Mouse (Mus musculus): ENCODE results near the gene Arl3. TPM values are rescaled to one million over a fixed set of nuclear protein-coding genes. Genes with fewer than 3 reads are reported as not detected.
"Not testable (repeated sequence)": the region's sequence is repeated elsewhere in the genome, so short reads cannot be mapped to it uniquely, and the experiment has no call there.

Arl3 gene
- total and polyA plus RNA-seq, 2 experiments from 2014 or later: 98.1 to 202 TPM

- no peaks in the 10 kb centered on the region for H3K27me3 ChIP-seq (ENCODE audit: insufficient read depth, low read length)
- no peak overlapping the region for H3K4me3 ChIP-seq (ENCODE audit: low read depth, low read length)
- ATAC-seq: no peak
- H3K4me2 ChIP-seq (ENCODE audit: low read depth): no peak overlapping the region
- no peak overlapping the region for H3K9ac ChIP-seq
- H3K36me3 ChIP-seq (ENCODE audit: insufficient read depth): peaks cover 43% of the 10 kb centered on the region
- no peak for DNase-seq
- no peak overlapping the region for H3K27ac ChIP-seq (ENCODE audit: low read depth, low read length)
- no peaks in the 10 kb centered on the region for H3K9me3 ChIP-seq (ENCODE audit: low read length)
- 0 out of 2 replicates have a peak, but pooled peaks have one; percentile 22 for TF ChIP-seq CTCF (IDR thresholded peaks at IDR 0.05; ENCODE audit: low read depth)
- H3K4me1 ChIP-seq (ENCODE audit: insufficient read depth): no peaks in the 10 kb centered on the region
- WGBS: 94% methylated on average over 9 of the region's 9 CpGs
These were observed 19.9 kb upstream of the Arl3 start for GRCm38 (mm10) chr19:46592751-46593439.

GRCm38 (mm10) chr19:46591575-46591974, 18.6 kb upstream of the Arl3 start:
- Histone ChIP-seq H3K4me1 (ENCODE audit: insufficient read depth) (no peaks in the 10 kb centered on the region), H3K27ac (ENCODE audit: low read depth, low read length) (no peak overlapping the region), H3K9ac (no peak overlapping the region), H3K9me3 (ENCODE audit: low read length) (no peaks in the 10 kb centered on the region), H3K36me3 (ENCODE audit: insufficient read depth) (peaks cover 45% of the 10 kb centered on the region), H3K27me3 (ENCODE audit: insufficient read depth, low read length) (no peaks in the 10 kb centered on the region), H3K4me3 (ENCODE audit: low read depth, low read length) (no peak overlapping the region), H3K4me2 (ENCODE audit: low read depth) (no peak overlapping the region)
- no peak for DNase-seq
- no peak for TF ChIP-seq CTCF (IDR thresholded peaks at IDR 0.05; ENCODE audit: low read depth)
- no peak for ATAC-seq
- 90% methylated on average over 6 of the region's 6 CpGs for WGBS

GRCm38 (mm10) chr19:46587823-46588508, 15.0 kb upstream of the Arl3 start:
- peak; percentile 97 for TF ChIP-seq CTCF (IDR thresholded peaks at IDR 0.05; ENCODE audit: low read depth)
- DNase-seq (peak; percentile 87), ATAC-seq (peak; percentile 91)
- Histone ChIP-seq H3K27me3 (ENCODE audit: insufficient read depth, low read length) (no peaks in the 10 kb centered on the region), H3K9me3 (ENCODE audit: low read length) (no peaks in the 10 kb centered on the region), H3K4me2 (ENCODE audit: low read depth) (no peak overlapping the region), H3K27ac (ENCODE audit: low read depth, low read length) (no peak overlapping the region), H3K36me3 (ENCODE audit: insufficient read depth) (peaks cover 45% of the 10 kb centered on the region), H3K4me3 (ENCODE audit: low read depth, low read length) (no peak overlapping the region), H3K4me1 (ENCODE audit: insufficient read depth) (no peaks in the 10 kb centered on the region), H3K9ac (no peak overlapping the region)
- 59% methylated on average over 13 of the region's 13 CpGs for WGBS

GRCm38 (mm10) chr19:46575196-46575595, 2.2 kb upstream of the Arl3 start:
- TF ChIP-seq CTCF (IDR thresholded peaks at IDR 0.05; ENCODE audit: low read depth): no peak
- Histone ChIP-seq H3K4me3 (ENCODE audit: low read depth, low read length) (no peak overlapping the region), H3K4me1 (ENCODE audit: insufficient read depth) (peaks cover 8% of the 10 kb centered on the region; the same call in 1 of the 2 replicates), H3K4me2 (ENCODE audit: low read depth) (no peak overlapping the region), H3K9ac (no peak overlapping the region), H3K27me3 (ENCODE audit: insufficient read depth, low read length) (no peaks in the 10 kb centered on the region), H3K36me3 (ENCODE audit: insufficient read depth) (no peaks in the 10 kb centered on the region), H3K27ac (ENCODE audit: low read depth, low read length) (no peak overlapping the region), H3K9me3 (ENCODE audit: low read length) (no peaks in the 10 kb centered on the region)
- WGBS: 61% methylated on average over 4 of the region's 4 CpGs
- no peak for ATAC-seq
- DNase-seq: no peak

- Histone ChIP-seq H3K27me3 (ENCODE audit: insufficient read depth, low read length) (no peaks in the 10 kb centered on the region), H3K27ac (ENCODE audit: low read depth, low read length) (no peak overlapping the region), H3K9ac (0 out of 2 replicates have a peak overlapping the region, but pooled peaks have one; percentile 61), H3K9me3 (ENCODE audit: low read length) (no peaks in the 10 kb centered on the region), H3K4me2 (ENCODE audit: low read depth) (peak overlapping the region; percentile 58), H3K4me3 (ENCODE audit: low read depth, low read length) (peak overlapping the region; percentile 62), H3K36me3 (ENCODE audit: insufficient read depth) (no peaks in the 10 kb centered on the region), H3K4me1 (ENCODE audit: insufficient read depth) (peaks cover 8% of the 10 kb centered on the region; the same call in 1 of the 2 replicates)
- TF ChIP-seq CTCF (IDR thresholded peaks at IDR 0.05; ENCODE audit: low read depth): no peak
- ATAC-seq (no peak), DNase-seq (no peak)
- WGBS: 52% methylated on average over 6 of the region's 6 CpGs
These were observed 992 bp upstream of the Arl3 start for GRCm38 (mm10) chr19:46573990-46574389.

- H3K9ac ChIP-seq: peak overlapping the region; percentile 73
- peak overlapping the region; percentile 62 for H3K4me3 ChIP-seq (ENCODE audit: low read depth, low read length)
- H3K36me3 ChIP-seq (ENCODE audit: insufficient read depth): no peaks in the 10 kb centered on the region
- H3K4me2 ChIP-seq (ENCODE audit: low read depth): peak overlapping the region; percentile 58
- H3K27me3 ChIP-seq (ENCODE audit: insufficient read depth, low read length): no peaks in the 10 kb centered on the region
- peak overlapping the region; percentile 78 for H3K27ac ChIP-seq (ENCODE audit: low read depth, low read length)
- TF ChIP-seq CTCF (IDR thresholded peaks at IDR 0.05; ENCODE audit: low read depth): no peak
- no peaks in the 10 kb centered on the region for H3K9me3 ChIP-seq (ENCODE audit: low read length)
- WGBS: under 1% methylated on average over 17 of the region's 17 CpGs
- peaks cover 8% of the 10 kb centered on the region; the same call in 1 of the 2 replicates for H3K4me1 ChIP-seq (ENCODE audit: insufficient read depth)
- ATAC-seq: peak; percentile 42; the same call in 1 of the 2 replicates
- no peak for DNase-seq
These were observed 450 bp downstream of the Arl3 start for GRCm38 (mm10) chr19:46572548-46572947.

- H3K36me3 ChIP-seq (ENCODE audit: insufficient read depth): no peaks in the 10 kb centered on the region
- peak overlapping the region; percentile 73 for H3K9ac ChIP-seq
- WGBS: 7% methylated on average over 10 of the region's 10 CpGs
- H3K4me1 ChIP-seq (ENCODE audit: insufficient read depth): peaks cover 8% of the 10 kb centered on the region; the same call in 1 of the 2 replicates
- H3K27ac ChIP-seq (ENCODE audit: low read depth, low read length): 0 out of 2 replicates have a peak overlapping the region, but pooled peaks have one; percentile 78
- peak overlapping the region; percentile 58 for H3K4me2 ChIP-seq (ENCODE audit: low read depth)
- DNase-seq (peak; percentile 35), ATAC-seq (no peak)
- no peaks in the 10 kb centered on the region for H3K27me3 ChIP-seq (ENCODE audit: insufficient read depth, low read length)
- TF ChIP-seq CTCF (IDR thresholded peaks at IDR 0.05; ENCODE audit: low read depth): no peak
- peak overlapping the region; percentile 62 for H3K4me3 ChIP-seq (ENCODE audit: low read depth, low read length)
- H3K9me3 ChIP-seq (ENCODE audit: low read length): no peaks in the 10 kb centered on the region
These were observed 1.1 kb downstream of the Arl3 start for GRCm38 (mm10) chr19:46571878-46572244.

- H3K4me2 ChIP-seq (ENCODE audit: low read depth): peak overlapping the region; percentile 58
- H3K27me3 ChIP-seq (ENCODE audit: insufficient read depth, low read length); ATAC-seq; H3K9me3 ChIP-seq (ENCODE audit: low read length); H3K36me3 ChIP-seq (ENCODE audit: insufficient read depth); DNase-seq; H3K9ac ChIP-seq; H3K4me1 ChIP-seq (ENCODE audit: insufficient read depth): not testable (repeated sequence)
- H3K4me3 ChIP-seq (ENCODE audit: low read depth, low read length): peak overlapping the region; percentile 62
- H3K27ac ChIP-seq (ENCODE audit: low read depth, low read length): 0 out of 2 replicates have a peak overlapping the region, but pooled peaks have one; percentile 35
- 69% methylated on average over 3 of the region's 3 CpGs for WGBS
These were observed 1.7 kb downstream of the Arl3 start for GRCm38 (mm10) chr19:46571211-46571877.

Data from forebrain, postnatal 0 days (tissue).